Mouse (Mus musculus) heart, embryonic 11.5 days (tissue): ENCODE measurements around the gene Zfp882. TPM values are rescaled to one million over a fixed set of nuclear protein-coding genes. Genes with fewer than 3 reads are reported as not detected.
"Not testable (repeated sequence)": the region's sequence is repeated elsewhere in the genome, so short reads cannot be mapped to it uniquely, and the experiment has no call there.

ENCODE experiments used
- ATAC-seq: fragments of 200-750 bp; cut with Nextera tagmentation; replicated peaks from 2 replicates; pipeline ENCODE4 v1.8.0; 2017; ENCODE audit warnings: moderate library complexity; ENCODE audit not compliant: insufficient number of reproducible peaks, low FRiP score, low TSS enrichment
- H3K27ac ChIP-seq: fragments of 300-500 bp; sonication (generic); 2 replicates; pipeline ENCODE4 v1.5.1; 2014; ENCODE audit warnings: mild to moderate bottlenecking, low read depth, low read length
- H3K27me3 ChIP-seq: fragments of 300-500 bp; sonication (generic); 2 replicates; pipeline ENCODE4 v1.6.1; 2014; ENCODE audit warnings: mild to moderate bottlenecking, low read length, mixed read lengths; ENCODE audit not compliant: control insufficient read depth, insufficient read depth
- H3K36me3 ChIP-seq: fragments of 300-500 bp; sonication (generic); 2 replicates; pipeline ENCODE4 v1.6.1; 2014; ENCODE audit warnings: mild to moderate bottlenecking, low read length, moderate library complexity, mixed read lengths; ENCODE audit not compliant: control insufficient read depth, insufficient read depth
- H3K4me1 ChIP-seq: fragments of 300-500 bp; sonication (generic); 2 replicates; pipeline ENCODE4 v1.6.1; 2014; ENCODE audit warnings: low read length; ENCODE audit not compliant: control insufficient read depth, insufficient read depth
- H3K4me2 ChIP-seq: fragments of 300-500 bp; sonication (generic); 2 replicates; pipeline ENCODE4 v1.6.1; 2014; ENCODE audit warnings: mild to moderate bottlenecking, moderate library complexity
- H3K4me3 ChIP-seq: fragments of 300-500 bp; sonication (generic); 2 replicates; pipeline ENCODE4 v1.5.1; 2014; ENCODE audit warnings: low read depth, low read length
- H3K9ac ChIP-seq: fragments of 300-500 bp; sonication (generic); 2 replicates; pipeline ENCODE4 v1.6.1; 2014; ENCODE audit warnings: mild to moderate bottlenecking, low read depth, low read length, moderate library complexity
- H3K9me3 ChIP-seq: fragments of 300-500 bp; sonication (generic); replicated peaks from 2 replicates; pipeline ENCODE4 v1.6.1; 2016; ENCODE audit warnings: low read length; ENCODE audit not compliant: control insufficient read depth
- WGBS: fragments of 180-500 bp; shearing (Covaris S2); extraction: QIAGEN DNeasy Blood & Tissue Kit; methylation state at CpG from one replicate; pipeline ENCODE4 v1.1.7; 2014; ENCODE audit not compliant: insufficient replicate concordance; 5-methylcytosine and 5-hydroxymethylcytosine counted together
- polyA plus RNA-seq: library from polyadenylated mRNA; unstranded; fragments of >200 nt; fragmentation: Nextera tagmentation; extraction: Ambion mirVana; gene quantifications from 2 replicates; pipeline ENCODE4 v1.2.1, GENCODE M21; 2014

Zfp882 gene
- polyA plus RNA-seq, 1 experiment from 2014 or later, result 2.4 TPM

DNA sequence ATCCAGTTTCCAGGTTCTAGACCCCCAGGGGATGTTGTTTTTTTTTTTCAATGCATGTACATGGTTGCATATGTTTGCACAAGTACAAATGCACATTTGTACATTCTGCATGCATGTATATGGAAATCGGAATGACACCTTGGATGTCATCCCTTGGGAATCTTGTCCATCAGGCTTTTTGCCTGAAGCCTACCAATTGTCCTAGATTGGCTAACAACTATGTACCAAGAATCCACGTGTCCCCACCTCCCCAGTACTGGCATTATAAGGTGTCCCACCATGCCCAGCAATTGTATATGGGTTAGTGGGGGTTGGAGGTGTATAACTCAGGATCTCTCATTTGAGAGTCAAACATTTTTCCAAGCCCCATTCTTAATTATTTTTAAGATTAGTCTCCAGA, 3.9 kb downstream of the Zfp882 start:
- no peaks in the 10 kb centered on the region for H3K9me3 ChIP-seq
- H3K4me1 ChIP-seq, result no peaks in the 10 kb centered on the region
- no peak overlapping the region for H3K4me3 ChIP-seq
- H3K9ac ChIP-seq, result no peak overlapping the region
- no peak for ATAC-seq
- WGBS, result 85% methylated on average over 2 of the region's 2 CpGs
- no peak overlapping the region for H3K27ac ChIP-seq
- peaks cover 11% of the 10 kb centered on the region; the same call in 1 of the 2 replicates for H3K36me3 ChIP-seq
- no peaks in the 10 kb centered on the region for H3K27me3 ChIP-seq
- H3K4me2 ChIP-seq, result no peak overlapping the region

DNA sequence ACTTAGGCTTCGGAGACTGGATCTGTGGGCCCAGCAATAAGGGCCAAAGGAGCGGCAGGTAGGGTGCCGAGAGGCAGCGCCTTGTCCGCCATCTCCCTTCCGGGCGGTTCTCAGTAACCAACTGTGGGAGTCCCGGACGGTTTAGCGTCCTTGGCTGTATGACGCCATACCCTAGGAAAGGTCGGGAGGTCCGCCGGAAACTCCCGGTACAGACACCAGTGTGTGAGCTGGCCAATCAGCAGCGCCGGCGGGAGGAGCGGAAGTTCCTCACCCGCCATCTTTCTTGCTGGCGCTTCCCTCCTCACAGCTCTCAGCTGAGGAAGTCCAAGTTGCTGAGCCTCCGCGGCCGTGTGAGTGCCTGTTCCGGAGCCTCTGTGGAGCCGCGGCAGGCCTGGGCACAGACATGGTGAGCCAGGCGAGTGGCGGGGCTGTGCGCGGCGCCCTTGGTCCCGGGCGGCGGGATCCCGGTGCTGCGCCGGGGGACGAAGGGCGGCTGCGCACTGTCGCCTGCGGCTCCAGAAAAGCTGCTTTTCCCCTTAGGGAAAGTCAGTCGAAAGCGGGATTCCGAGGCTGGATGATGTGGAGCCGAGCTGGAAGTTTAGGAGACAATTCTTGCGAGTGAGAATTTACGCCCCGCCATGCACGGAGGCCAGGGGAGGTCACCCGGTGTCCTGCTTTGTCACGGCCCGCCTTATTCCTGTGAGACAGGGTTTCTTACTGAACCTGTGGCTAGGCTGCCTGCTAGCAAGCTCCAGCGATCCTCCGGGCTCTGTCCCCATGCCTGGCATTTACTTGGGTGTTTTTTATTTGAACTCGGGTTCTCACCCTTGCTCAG, 14.4 kb downstream of the Zfp882 start:
- Histone ChIP-seq H3K4me1 (no peaks in the 10 kb centered on the region), H3K4me2 (peak overlapping the region; percentile 70), H3K27ac (peak overlapping the region; percentile 98), H3K9ac (peak overlapping the region; percentile 86), H3K9me3 (no peaks in the 10 kb centered on the region), H3K27me3 (no peaks in the 10 kb centered on the region), H3K4me3 (peak overlapping the region; percentile 66), H3K36me3 (0 out of 2 replicates have a peak, but pooled peaks cover 2% of the 10 kb centered on the region)
- peak; percentile 99 for ATAC-seq
- WGBS, result under 1% methylated on average over 51 of the region's 57 CpGs

DNA sequence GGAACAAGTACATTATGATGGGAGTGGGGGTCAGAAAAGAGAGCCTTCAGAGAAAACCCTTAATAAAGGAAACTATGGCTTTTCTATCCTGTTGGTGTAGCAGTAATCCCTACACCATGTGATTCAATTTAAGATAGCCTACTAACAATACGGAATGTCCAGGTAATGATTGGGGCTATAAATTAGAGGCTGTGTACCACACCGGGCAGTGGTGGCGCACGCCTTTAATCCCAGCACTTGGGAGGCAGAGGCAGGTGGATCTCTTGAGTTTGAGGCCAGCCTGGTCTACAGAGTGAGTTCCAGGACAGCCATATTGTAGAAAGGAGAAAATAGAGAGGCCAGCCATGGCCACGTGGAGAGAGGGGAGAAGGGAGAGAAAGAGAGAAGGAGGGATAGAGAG, 17.4 kb downstream of the Zfp882 start:
- no peaks in the 10 kb centered on the region for H3K9me3 ChIP-seq
- no peak overlapping the region for H3K4me3 ChIP-seq
- no peak for ATAC-seq
- no peak overlapping the region for H3K9ac ChIP-seq
- WGBS, result 97% methylated on average over 5 of the region's 5 CpGs
- H3K4me2 ChIP-seq, result no peak overlapping the region
- H3K27me3 ChIP-seq, result no peaks in the 10 kb centered on the region
- H3K4me1 ChIP-seq, result no peaks in the 10 kb centered on the region
- H3K27ac ChIP-seq, result no peak overlapping the region
- peaks cover 20% of the 10 kb centered on the region for H3K36me3 ChIP-seq

DNA sequence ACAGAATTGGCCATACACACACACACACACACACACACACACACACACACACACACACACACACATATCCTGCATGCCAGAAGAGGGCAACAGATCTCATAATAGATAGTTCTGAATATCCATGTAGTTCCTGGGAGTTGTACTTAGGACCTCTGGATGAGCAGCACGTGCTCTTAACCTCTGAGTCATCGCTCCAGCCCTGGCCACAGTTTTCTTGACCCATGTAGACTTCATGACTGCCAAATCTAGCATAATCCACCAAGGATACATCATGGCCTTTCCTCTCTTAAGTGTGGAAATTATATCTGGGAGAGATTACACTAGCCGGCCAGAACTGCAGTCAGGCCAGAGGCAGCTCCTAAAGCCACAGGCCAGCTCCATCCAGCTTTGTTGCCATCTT, 18.1 kb downstream of the Zfp882 start:
- ATAC-seq, result no peak

DNA sequence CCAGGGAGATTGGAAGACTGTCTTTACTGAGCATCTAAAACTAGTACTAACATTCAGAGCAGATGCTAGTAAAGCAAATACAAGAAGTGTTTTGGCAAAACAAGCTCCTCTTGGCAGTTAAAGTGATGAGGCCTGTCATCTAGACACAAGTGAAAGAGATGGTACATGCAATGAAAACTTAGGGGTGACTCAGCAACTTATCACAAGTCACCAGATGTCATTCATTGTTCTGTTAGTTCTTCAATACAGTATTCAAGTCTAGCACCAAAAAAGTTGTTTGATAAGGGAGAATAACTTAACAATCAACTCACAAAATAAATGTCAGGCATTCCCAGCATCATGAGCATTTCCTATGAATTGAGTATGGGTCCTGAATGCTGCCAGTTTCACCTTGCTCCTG, 19.4 kb downstream of the Zfp882 start:
- H3K27me3 ChIP-seq, result no peaks in the 10 kb centered on the region
- no peak for ATAC-seq
- no peaks in the 10 kb centered on the region for H3K4me1 ChIP-seq
- H3K9ac ChIP-seq, result no peak overlapping the region
- no peaks in the 10 kb centered on the region; the same call in 1 of the 2 replicates for H3K9me3 ChIP-seq
- no peak overlapping the region for H3K4me2 ChIP-seq
- H3K4me3 ChIP-seq, result no peak overlapping the region
- peaks cover 29% of the 10 kb centered on the region for H3K36me3 ChIP-seq
- no peak overlapping the region for H3K27ac ChIP-seq

More for the DNA sequence above, 18.1 kb downstream of the Zfp882 start:
- WGBS, result 89% methylated on average over 3 of the region's 3 CpGs
- Histone ChIP-seq H3K27me3 (no peaks in the 10 kb centered on the region), H3K4me3 (no peak overlapping the region), H3K36me3 (peaks cover 27% of the 10 kb centered on the region), H3K9me3 (no peaks in the 10 kb centered on the region; the same call in 1 of the 2 replicates), H3K9ac (no peak overlapping the region), H3K4me1 (no peaks in the 10 kb centered on the region), H3K27ac (no peak overlapping the region), H3K4me2 (no peak overlapping the region)

DNA sequence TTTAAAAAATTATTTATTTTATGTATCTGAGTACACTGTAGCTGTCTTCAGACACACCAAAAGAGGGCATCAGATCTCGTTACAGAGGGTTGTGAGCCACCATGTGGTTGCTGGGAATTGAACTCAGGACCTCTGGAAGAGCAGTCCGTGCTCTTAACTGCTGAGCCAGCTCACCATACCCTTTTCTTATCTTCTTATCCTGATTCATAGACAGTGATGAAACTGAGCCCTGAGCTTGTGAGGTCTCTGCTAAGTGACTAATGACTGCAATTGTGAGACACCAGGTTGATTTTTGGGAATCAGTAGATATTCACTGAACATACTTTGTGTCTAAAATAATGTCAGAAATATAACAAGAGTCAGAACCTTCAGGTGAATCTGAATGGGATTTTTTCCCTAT, 29.6 kb downstream of the Zfp882 start:
- not testable (repeated sequence) for H3K4me2 ChIP-seq, H3K27ac ChIP-seq, ATAC-seq, H3K9ac ChIP-seq, H3K4me3 ChIP-seq, H3K27me3 ChIP-seq, H3K36me3 ChIP-seq, H3K4me1 ChIP-seq, H3K9me3 ChIP-seq
- WGBS, result 75% methylated on average over 2 of the region's 2 CpGs

DNA sequence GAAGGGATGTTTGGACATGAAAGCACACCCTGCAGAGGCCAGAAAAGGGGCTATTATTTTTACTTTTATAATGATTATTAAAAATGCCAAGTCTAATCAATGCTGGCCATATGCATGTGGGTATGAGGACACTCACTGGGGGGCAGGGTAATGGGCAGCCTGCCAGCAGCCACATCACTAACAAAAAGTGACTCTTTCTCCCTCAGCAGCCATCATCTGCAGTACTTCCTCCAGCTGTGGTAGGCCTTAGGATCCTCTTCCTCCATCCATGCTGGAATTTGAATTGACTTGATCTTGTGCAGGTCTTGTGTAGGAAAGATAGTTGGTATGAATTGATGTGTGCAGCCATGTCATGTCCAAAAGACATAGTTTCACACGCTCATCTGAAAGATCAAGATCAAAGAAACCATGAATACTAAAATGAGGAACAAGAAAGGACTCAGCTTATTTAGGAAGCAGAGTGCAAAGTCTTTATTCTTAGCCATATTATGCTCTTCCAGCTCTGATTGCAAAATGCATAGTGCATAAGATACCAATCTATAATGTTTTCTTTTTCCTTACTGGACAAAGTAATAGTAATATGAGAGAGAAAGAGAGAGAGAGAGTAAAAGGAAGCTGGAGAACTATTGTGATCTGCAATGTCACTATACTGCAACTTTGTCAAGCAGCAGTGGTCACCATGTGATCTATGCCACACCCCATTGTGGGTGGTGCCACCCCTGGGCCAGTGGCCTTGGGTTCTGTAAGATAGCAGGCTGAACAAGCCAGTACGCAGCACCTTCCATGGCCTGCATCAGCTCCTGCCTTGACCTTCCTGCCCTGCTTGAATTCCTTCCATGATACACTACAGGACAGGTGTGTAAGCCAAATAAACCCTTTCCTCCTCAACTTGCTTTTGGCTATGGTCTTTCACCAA, 32.1 kb downstream of the Zfp882 start:
- Histone ChIP-seq H3K27ac (no peak overlapping the region), H3K36me3 (no peaks in the 10 kb centered on the region), H3K4me3 (no peak overlapping the region), H3K9me3 (no peaks in the 10 kb centered on the region), H3K4me2 (no peak overlapping the region), H3K27me3 (no peaks in the 10 kb centered on the region), H3K4me1 (no peaks in the 10 kb centered on the region), H3K9ac (no peak overlapping the region)
- ATAC-seq, result 0 out of 2 replicates have a peak, but pooled peaks have one; percentile 49
- WGBS, result 69% methylated on average over 2 of the region's 2 CpGs

DNA sequence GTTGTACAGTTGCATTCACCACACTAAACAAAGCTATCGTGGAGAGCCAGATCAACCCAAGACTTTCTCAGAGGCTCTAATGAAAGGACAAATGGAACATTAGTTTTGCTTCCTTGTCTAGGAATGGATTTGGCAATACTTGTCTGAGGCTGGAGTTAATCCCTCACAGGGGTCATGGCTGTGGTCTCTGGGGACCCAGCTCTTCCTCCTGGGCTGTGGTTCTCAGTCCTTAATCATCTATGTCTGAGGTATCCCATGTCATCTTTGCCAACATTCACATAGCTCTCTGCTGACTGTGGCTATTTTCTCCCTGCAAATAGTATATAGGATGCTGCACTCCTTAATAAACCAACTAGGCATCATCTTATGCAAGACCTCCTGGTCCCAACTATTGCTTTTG, 33.4 kb downstream of the Zfp882 start:
- Histone ChIP-seq H3K9me3 (no peaks in the 10 kb centered on the region), H3K4me1 (no peaks in the 10 kb centered on the region), H3K4me3 (no peak overlapping the region), H3K27ac (no peak overlapping the region), H3K4me2 (no peak overlapping the region), H3K27me3 (no peaks in the 10 kb centered on the region), H3K9ac (no peak overlapping the region), H3K36me3 (no peaks in the 10 kb centered on the region)
- WGBS, result 76% methylated on average over 1 of the region's 1 CpGs
- no peak for ATAC-seq
